Mouse (Mus musculus): ENCODE measurements around the gene Chic2.
A peak's percentile ranks its signal among the peaks of the same experiment; 100 is the strongest.

Gene Chic2

GRCm38 (mm10) chr5:75067125-75067756, 22.7 kb upstream of the Chic2 start:
- peak; percentile 51 to 61 for DNase-seq (ENCODE audit: low spot score in 2 of 2)

GRCm38 (mm10) chr5:75066715-75067114, 22.1 kb upstream of the Chic2 start:
- DNase-seq (ENCODE audit: low spot score in 2 of 2): no peak

- no peak for DNase-seq (ENCODE audit: low spot score in 2 of 2)
Measured at GRCm38 (mm10) chr5:75063177-75063576, 18.6 kb upstream of the Chic2 start.

- no peak for DNase-seq (ENCODE audit: low spot score in 2 of 2)
Measured at GRCm38 (mm10) chr5:75051109-75051508, 6.5 kb upstream of the Chic2 start.

GRCm38 (mm10) chr5:75046681-75047321, 2.2 kb upstream of the Chic2 start:
- DNase-seq (ENCODE audit: low spot score in 2 of 2): no peak

GRCm38 (mm10) chr5:75045371-75045770, 797 bp upstream of the Chic2 start:
- DNase-seq (ENCODE audit: low spot score in 2 of 2): no peak

GRCm38 (mm10) chr5:75043621-75044301, 813 bp downstream of the Chic2 start:
- peak in 1 of 2 experiments; percentile 36 for DNase-seq (ENCODE audit: low spot score in 2 of 2)

GRCm38 (mm10) chr5:75043011-75043445, 1.5 kb downstream of the Chic2 start:
- no peak for DNase-seq (ENCODE audit: low spot score in 2 of 2)

- no peak for DNase-seq (ENCODE audit: low spot score in 2 of 2)
Measured at GRCm38 (mm10) chr5:75039307-75039706, 5.3 kb downstream of the Chic2 start.

GRCm38 (mm10) chr5:75035475-75035874, 9.1 kb downstream of the Chic2 start:
- DNase-seq (ENCODE audit: low spot score in 2 of 2): no peak

GRCm38 (mm10) chr5:75014768-75015167, 29.8 kb downstream of the Chic2 start:
- no peak for DNase-seq (ENCODE audit: low spot score in 2 of 2)

- DNase-seq (ENCODE audit: low spot score in 2 of 2): no peak
Measured at GRCm38 (mm10) chr5:75012771-75013421, 31.7 kb downstream of the Chic2 start.

GRCm38 (mm10) chr5:75011985-75012738, 32.4 kb downstream of the Chic2 start:
- DNase-seq (ENCODE audit: low spot score in 2 of 2): no peak

- DNase-seq (ENCODE audit: low spot score in 2 of 2): no peak
Measured at GRCm38 (mm10) chr5:75004755-75005154, 39.8 kb downstream of the Chic2 start.

GRCm38 (mm10) chr5:75002109-75002508, 42.5 kb downstream of the Chic2 start:
- DNase-seq (ENCODE audit: low spot score in 2 of 2): no peak

- peak in 1 of 2 experiments; percentile 15 for DNase-seq (ENCODE audit: low spot score in 2 of 2)
Measured at GRCm38 (mm10) chr5:74998716-74999512, 45.7 kb downstream of the Chic2 start.

- peak; percentile 33 to 56 for DNase-seq (ENCODE audit: low spot score in 2 of 2)
Measured at GRCm38 (mm10) chr5:74994947-74995346, 49.6 kb downstream of the Chic2 start.

- DNase-seq (ENCODE audit: low spot score in 2 of 2): no peak
Measured at GRCm38 (mm10) chr5:74984101-74984500, 60.5 kb downstream of the Chic2 start.

- no peak for DNase-seq (ENCODE audit: low spot score in 2 of 2)
Measured at GRCm38 (mm10) chr5:74980574-74980973, 64.0 kb downstream of the Chic2 start.

- DNase-seq (ENCODE audit: low spot score in 2 of 2): no peak
Measured at GRCm38 (mm10) chr5:74980154-74980553, 64.4 kb downstream of the Chic2 start.

GRCm38 (mm10) chr5:74979586-74979985, 65.0 kb downstream of the Chic2 start:
- no peak for DNase-seq (ENCODE audit: low spot score in 2 of 2)
